Mouse (Mus musculus): Measurements from ENCODE around the gene Rimbp2. TPM values are rescaled to one million over a fixed set of nuclear protein-coding genes. Genes with fewer than 3 reads are reported as not detected.
"Not testable (repeated sequence)": the region's sequence is repeated elsewhere in the genome, so short reads cannot be mapped to it uniquely, and the experiment has no call there.

The Rimbp2 gene
- polyA plus RNA-seq, 1 experiment from 2014 or later: 0.13 TPM

DNA sequence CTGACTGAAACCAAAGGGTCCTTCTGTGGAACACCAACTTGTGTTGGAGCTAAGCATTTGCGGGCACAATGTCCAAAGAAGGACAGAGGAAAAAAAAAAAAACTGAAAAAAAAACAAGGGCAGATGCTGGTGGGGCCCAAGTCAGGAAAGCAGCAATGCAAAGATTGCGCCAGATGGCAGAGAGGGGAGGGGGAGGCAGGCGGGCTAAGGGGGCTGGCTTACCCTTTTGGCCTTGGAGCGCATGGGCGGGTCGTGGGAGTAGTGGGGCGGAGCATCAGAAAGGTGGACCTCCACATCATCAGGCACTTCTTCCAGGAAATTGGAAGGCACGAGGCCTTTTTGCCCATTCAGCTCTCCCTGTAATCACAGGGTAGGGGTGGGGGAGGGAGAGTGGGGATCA lies 192.2 kb downstream of the Rimbp2 start:
- 31% methylated on average over 8 of the region's 8 CpGs for WGBS
- Histone ChIP-seq H3K27me3 (replicated peaks) (no peaks in the 10 kb centered on the region), H3K4me3 (no peak overlapping the region), H3K9ac (no peak overlapping the region), H3K4me1 (replicated peaks) (no peaks in the 10 kb centered on the region), H3K27ac (ENCODE audit: poor library complexity, severe bottlenecking) (no peak overlapping the region), H3K4me2 (no peak overlapping the region), H3K36me3 (no peaks in the 10 kb centered on the region), H3K9me3 (replicated peaks) (no peaks in the 10 kb centered on the region; the same call in 1 of the 2 replicates)
- ATAC-seq (ENCODE audit: insufficient number of reproducible peaks, low FRiP score): no peak

DNA sequence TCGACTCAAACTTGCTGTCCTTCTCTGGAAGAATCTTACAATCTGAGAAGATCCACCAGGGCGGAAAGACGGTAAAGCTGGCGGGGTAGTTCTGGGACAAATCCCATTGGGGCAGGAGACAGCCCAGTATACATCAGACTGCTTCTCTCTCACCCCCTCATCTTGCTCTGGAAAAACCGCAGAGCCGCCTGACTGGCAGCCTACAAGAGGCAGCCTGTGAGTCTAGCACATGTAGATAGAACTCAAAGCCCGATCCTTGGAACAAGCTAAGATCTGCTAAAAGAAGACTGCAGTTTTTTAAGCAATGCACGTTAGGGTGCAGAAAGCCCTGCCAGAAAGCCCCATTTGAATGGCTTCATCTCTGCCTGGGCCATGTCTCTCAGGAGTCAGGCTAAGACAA lies 207.0 kb downstream of the Rimbp2 start:
- Histone ChIP-seq H3K4me1 (replicated peaks) (peaks cover 5% of the 10 kb centered on the region; the same call in 1 of the 2 replicates), H3K27me3 (replicated peaks) (peaks cover 19% of the 10 kb centered on the region), H3K4me2 (no peak overlapping the region), H3K36me3 (no peaks in the 10 kb centered on the region), H3K27ac (ENCODE audit: poor library complexity, severe bottlenecking) (no peak overlapping the region), H3K9me3 (replicated peaks) (no peaks in the 10 kb centered on the region), H3K4me3 (no peak overlapping the region), H3K9ac (no peak overlapping the region)
- WGBS: 77% methylated on average over 8 of the region's 8 CpGs
- ATAC-seq (ENCODE audit: insufficient number of reproducible peaks, low FRiP score): no peak

DNA sequence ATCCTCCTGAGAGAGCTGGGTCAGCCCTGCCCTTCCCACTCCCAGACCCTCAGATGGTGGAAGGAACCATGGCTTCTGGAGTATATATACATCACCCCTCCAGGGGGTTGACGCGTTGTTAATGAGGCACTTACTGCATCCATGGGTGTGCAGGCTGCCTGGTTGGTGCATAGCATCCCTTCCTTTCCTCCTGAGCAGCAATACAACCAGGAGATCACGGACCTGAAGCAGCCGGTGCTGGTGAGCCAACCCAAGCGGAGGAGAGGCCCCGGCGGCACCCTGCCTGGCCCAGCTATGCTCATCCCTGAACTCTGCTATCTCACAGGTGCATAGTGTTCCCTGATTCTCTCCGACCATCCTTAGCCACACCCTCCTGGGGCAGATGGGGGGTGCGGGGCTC lies 208.1 kb downstream of the Rimbp2 start:
- H3K27me3 ChIP-seq (replicated peaks): peaks cover 27% of the 10 kb centered on the region

DNA sequence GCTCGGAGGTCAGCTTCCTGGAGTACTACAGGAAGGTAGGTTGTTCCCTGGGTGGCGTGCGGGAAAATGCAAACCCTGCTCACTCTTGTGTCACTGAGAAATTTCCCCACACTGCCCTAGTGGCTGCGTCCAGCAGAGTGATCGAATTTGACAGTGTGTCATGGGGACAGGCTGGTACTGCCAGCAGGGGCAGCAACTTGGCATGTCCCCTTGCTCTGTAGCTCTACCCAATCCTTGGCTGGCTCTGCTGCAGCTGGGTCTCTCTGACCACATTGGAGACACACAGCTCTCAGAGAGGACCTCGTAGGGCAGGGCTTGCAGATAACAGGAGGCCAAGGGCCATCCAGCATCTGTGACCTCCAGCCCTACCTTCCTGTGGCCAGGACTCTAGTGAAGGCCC lies 208.9 kb downstream of the Rimbp2 start:
- H3K9ac ChIP-seq: no peak overlapping the region
- peaks cover 5% of the 10 kb centered on the region; the same call in 1 of the 2 replicates for H3K4me1 ChIP-seq (replicated peaks)
- no peaks in the 10 kb centered on the region for H3K9me3 ChIP-seq (replicated peaks)
- H3K4me3 ChIP-seq: no peak overlapping the region
- ATAC-seq (ENCODE audit: insufficient number of reproducible peaks, low FRiP score): no peak
- no peaks in the 10 kb centered on the region for H3K36me3 ChIP-seq
- no peak overlapping the region for H3K27ac ChIP-seq (ENCODE audit: poor library complexity, severe bottlenecking)
- H3K27me3 ChIP-seq (replicated peaks): peaks cover 34% of the 10 kb centered on the region
- H3K4me2 ChIP-seq: no peak overlapping the region
- 79% methylated on average over 6 of the region's 6 CpGs for WGBS

More for the DNA sequence above, 208.1 kb downstream of the Rimbp2 start:
- Histone ChIP-seq H3K4me2 (no peak overlapping the region), H3K9ac (no peak overlapping the region), H3K36me3 (no peaks in the 10 kb centered on the region), H3K9me3 (replicated peaks) (no peaks in the 10 kb centered on the region), H3K27ac (ENCODE audit: poor library complexity, severe bottlenecking) (no peak overlapping the region), H3K4me3 (no peak overlapping the region), H3K4me1 (replicated peaks) (peaks cover 5% of the 10 kb centered on the region; the same call in 1 of the 2 replicates)
- no peak for ATAC-seq (ENCODE audit: insufficient number of reproducible peaks, low FRiP score)
- 59% methylated on average over 9 of the region's 9 CpGs for WGBS

DNA sequence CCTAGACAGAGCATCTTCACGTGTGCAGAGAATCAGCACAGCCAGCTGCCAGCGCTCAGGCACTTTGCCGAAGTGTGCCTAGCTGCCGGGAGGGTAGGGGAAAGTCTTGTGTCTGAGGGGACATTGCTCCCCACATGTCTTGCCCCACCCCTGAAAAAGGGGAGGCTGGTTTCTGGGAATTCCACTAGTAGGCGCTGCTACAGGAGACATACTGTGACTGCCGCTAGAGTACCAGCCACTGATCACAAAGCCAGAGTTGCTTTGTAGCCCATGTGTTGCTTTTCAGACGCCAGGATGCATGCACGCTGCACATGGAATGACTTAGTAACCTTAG lies 213.5 kb downstream of the Rimbp2 start:
- H3K9ac ChIP-seq: no peak overlapping the region
- WGBS: 33% methylated on average over 8 of the region's 8 CpGs
- no peaks in the 10 kb centered on the region for H3K4me1 ChIP-seq (replicated peaks)
- peaks cover 57% of the 10 kb centered on the region for H3K27me3 ChIP-seq (replicated peaks)
- H3K36me3 ChIP-seq: no peaks in the 10 kb centered on the region
- ATAC-seq (ENCODE audit: insufficient number of reproducible peaks, low FRiP score): no peak
- no peak overlapping the region for H3K4me3 ChIP-seq
- no peak overlapping the region for H3K4me2 ChIP-seq
- H3K27ac ChIP-seq (ENCODE audit: poor library complexity, severe bottlenecking): no peak overlapping the region
- no peaks in the 10 kb centered on the region for H3K9me3 ChIP-seq (replicated peaks)

DNA sequence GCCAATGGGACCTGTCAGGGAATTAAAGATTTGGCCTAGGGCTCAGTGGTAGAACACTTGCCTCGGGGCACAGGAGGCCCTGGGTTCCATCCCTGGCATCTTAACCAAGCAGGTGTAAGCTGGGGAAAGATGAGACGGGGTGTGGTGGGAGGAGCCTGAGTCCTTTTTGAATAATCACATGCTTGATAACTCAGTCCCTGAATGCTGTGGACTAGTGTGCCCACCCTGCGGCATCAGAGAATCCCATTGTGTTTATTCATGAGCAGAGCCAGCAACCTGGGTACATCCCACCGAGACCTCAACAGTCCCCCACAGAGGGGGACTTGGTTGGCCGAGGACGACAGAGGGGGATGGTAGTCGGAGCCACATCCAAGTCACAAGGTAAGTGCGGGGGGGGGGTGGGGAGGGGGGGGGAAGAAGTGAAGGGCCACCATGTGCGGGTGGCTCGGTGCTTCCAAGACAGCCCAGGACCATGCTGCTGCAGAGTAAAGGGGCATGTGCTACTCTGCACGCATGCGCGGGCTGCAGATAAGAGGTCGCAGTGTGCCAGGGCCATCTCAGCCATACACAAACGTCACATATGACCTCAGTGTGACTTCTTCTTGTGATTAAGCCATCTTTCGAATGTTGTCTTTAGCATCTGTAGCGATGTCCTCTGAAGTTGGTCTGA lies 214.0 kb downstream of the Rimbp2 start:
- peaks cover 57% of the 10 kb centered on the region for H3K27me3 ChIP-seq (replicated peaks)
- no peak overlapping the region for H3K4me2 ChIP-seq
- no peak overlapping the region for H3K9ac ChIP-seq
- H3K4me1 ChIP-seq (replicated peaks): no peaks in the 10 kb centered on the region
- no peaks in the 10 kb centered on the region for H3K9me3 ChIP-seq (replicated peaks)
- ATAC-seq (ENCODE audit: insufficient number of reproducible peaks, low FRiP score): no peak
- WGBS: 37% methylated on average over 15 of the region's 17 CpGs
- no peaks in the 10 kb centered on the region for H3K36me3 ChIP-seq
- no peak overlapping the region for H3K27ac ChIP-seq (ENCODE audit: poor library complexity, severe bottlenecking)
- H3K4me3 ChIP-seq: no peak overlapping the region

DNA sequence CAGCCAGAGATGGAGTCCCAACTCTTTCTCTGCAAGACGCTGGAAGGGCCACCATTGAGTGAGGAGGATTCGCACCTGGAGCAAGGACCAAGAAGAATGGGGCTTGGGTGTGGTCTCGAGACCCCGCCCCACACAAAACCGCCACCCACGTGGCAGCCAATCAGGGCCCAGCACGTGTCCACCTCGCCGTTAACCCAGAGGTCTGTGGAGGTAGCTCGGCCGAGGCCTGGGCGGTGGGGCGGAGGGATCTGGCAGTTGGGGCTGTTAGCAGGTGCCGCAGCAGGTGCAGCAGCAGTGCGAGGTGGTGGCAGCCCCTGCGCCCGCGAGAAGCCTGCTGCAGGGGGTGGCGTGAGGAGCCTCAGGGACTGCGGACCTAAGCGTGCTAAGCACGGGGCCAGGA lies 217.4 kb downstream of the Rimbp2 start:
- no peak for ATAC-seq (ENCODE audit: insufficient number of reproducible peaks, low FRiP score)
- no peak overlapping the region for H3K4me2 ChIP-seq
- WGBS: 52% methylated on average over 22 of the region's 22 CpGs

DNA sequence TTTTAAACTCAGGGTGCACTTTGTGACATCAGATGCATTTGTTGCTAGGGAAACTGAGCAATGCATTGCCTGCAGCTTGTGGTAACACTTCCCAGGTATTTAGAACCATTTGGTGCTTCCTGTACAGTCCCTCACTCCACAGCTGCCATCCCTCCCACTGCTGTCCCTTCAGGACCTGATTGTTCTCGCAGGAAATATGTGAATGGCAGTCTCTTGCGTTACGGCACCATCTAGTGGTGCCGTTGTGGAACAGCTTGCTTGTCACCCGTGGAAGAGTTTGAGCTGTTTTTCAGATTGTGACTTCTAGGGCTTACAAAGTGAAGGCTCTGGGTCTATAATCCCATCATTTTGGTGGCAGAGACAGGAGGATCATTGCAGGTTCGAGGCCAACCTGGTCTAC lies 219.3 kb downstream of the Rimbp2 start:
- Histone ChIP-seq H3K9me3 (replicated peaks) (no peaks in the 10 kb centered on the region), H3K27me3 (replicated peaks) (peaks cover 31% of the 10 kb centered on the region), H3K4me2 (no peak overlapping the region), H3K9ac (no peak overlapping the region), H3K4me3 (no peak overlapping the region), H3K4me1 (replicated peaks) (no peaks in the 10 kb centered on the region), H3K27ac (ENCODE audit: poor library complexity, severe bottlenecking) (no peak overlapping the region), H3K36me3 (no peaks in the 10 kb centered on the region)
- no peak for ATAC-seq (ENCODE audit: insufficient number of reproducible peaks, low FRiP score)
- 4% methylated on average over 6 of the region's 6 CpGs for WGBS

More for the DNA sequence above, 217.4 kb downstream of the Rimbp2 start:
- Histone ChIP-seq H3K9me3 (replicated peaks) (no peaks in the 10 kb centered on the region), H3K4me3 (no peak overlapping the region), H3K27ac (ENCODE audit: poor library complexity, severe bottlenecking) (no peak overlapping the region), H3K4me1 (replicated peaks) (no peaks in the 10 kb centered on the region), H3K36me3 (no peaks in the 10 kb centered on the region), H3K9ac (no peak overlapping the region), H3K27me3 (replicated peaks) (peaks cover 47% of the 10 kb centered on the region)

DNA sequence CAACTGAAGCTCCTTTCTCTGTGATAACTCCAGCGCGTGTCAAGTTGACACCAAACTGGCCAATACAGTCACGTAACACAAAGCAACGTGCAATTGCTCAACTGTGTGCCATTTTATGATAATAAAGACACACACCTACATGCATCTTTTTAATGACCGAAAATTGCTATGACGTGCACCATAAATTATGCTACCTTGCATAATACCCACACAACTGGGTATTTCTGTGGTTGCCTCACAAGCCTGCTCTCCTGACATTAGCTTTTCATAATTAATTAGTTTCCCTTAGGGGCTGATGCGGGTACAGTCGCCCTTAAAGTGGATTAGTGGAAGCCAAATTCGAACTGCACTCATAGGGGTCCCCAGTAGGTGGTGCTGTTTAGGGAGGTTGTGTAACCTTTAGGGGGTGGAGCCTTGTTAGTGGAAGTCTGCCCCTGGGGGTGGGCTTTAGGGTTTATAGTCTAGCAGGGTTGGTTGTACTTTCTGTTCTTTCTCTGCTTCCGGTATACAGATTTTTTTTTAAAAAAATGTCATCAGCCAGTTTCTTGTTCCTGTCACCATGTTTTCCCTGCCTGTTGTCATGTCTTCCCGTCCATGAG lies 220.8 kb downstream of the Rimbp2 start:
- H3K9me3 ChIP-seq (replicated peaks): no peaks in the 10 kb centered on the region
- ATAC-seq (ENCODE audit: insufficient number of reproducible peaks, low FRiP score): no peak
- no peak overlapping the region for H3K4me3 ChIP-seq
- H3K27me3 ChIP-seq (replicated peaks): peaks cover 16% of the 10 kb centered on the region
- no peak overlapping the region for H3K9ac ChIP-seq
- H3K4me2 ChIP-seq: no peak overlapping the region
- H3K27ac ChIP-seq (ENCODE audit: poor library complexity, severe bottlenecking): no peak overlapping the region
- WGBS: 69% methylated on average over 11 of the region's 11 CpGs
- no peaks in the 10 kb centered on the region for H3K36me3 ChIP-seq
- no peaks in the 10 kb centered on the region for H3K4me1 ChIP-seq (replicated peaks)

DNA sequence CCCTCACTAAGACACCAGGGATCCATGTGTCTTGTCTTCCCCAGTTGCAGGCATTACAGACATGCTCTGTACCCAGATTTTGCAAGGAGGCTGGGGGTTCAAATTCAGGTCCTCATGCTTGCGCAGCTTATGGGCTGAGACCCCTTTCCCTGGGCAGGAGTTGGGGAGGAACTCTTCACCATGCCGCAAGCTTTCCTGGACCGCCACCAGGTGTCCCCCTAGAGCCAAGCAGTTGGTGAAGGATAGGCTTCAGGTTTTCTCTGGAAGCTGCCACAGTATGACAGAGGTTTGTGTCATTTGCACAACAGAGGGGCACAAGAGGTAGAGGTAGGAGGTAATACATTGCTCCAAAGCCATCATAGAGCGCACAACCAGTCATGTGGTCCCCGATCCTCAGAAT lies 222.7 kb downstream of the Rimbp2 start:
- H3K27ac ChIP-seq (ENCODE audit: poor library complexity, severe bottlenecking): no peak overlapping the region
- H3K4me2 ChIP-seq: no peak overlapping the region
- no peaks in the 10 kb centered on the region; the same call in 1 of the 2 replicates for H3K27me3 ChIP-seq (replicated peaks)
- H3K9ac ChIP-seq: no peak overlapping the region
- H3K4me1 ChIP-seq (replicated peaks): no peaks in the 10 kb centered on the region
- ATAC-seq (ENCODE audit: insufficient number of reproducible peaks, low FRiP score): no peak
- no peaks in the 10 kb centered on the region for H3K9me3 ChIP-seq (replicated peaks)
- WGBS: 39% methylated on average over 5 of the region's 5 CpGs
- no peak overlapping the region for H3K4me3 ChIP-seq
- H3K36me3 ChIP-seq: no peaks in the 10 kb centered on the region

DNA sequence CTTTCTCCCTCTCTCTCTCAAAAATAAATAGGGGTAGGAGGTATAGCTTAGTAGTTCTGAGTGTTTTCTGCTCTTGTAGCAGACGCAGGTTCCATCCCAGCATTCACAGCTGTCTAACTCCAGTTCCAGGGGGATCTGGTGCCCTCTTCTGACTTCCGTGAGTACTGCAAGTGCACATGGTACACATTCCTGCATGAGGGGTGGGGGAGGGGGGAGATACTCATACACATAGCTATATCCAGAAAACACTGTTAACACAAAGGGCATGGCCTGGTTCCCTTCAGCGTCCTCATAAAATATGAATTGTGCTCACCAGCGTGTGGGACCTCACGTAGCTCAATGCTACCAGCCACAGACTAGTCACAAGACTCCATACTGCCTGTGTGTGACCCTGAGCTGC lies 223.9 kb downstream of the Rimbp2 start:
- Histone ChIP-seq H3K9me3 (replicated peaks) (no peaks in the 10 kb centered on the region), H3K9ac (no peak overlapping the region), H3K4me2 (no peak overlapping the region), H3K27ac (ENCODE audit: poor library complexity, severe bottlenecking) (no peak overlapping the region), H3K36me3 (no peaks in the 10 kb centered on the region), H3K4me3 (no peak overlapping the region), H3K4me1 (replicated peaks) (no peaks in the 10 kb centered on the region), H3K27me3 (replicated peaks) (no peaks in the 10 kb centered on the region; the same call in 1 of the 2 replicates)
- 68% methylated on average over 5 of the region's 5 CpGs for WGBS
- ATAC-seq (ENCODE audit: insufficient number of reproducible peaks, low FRiP score): no peak

DNA sequence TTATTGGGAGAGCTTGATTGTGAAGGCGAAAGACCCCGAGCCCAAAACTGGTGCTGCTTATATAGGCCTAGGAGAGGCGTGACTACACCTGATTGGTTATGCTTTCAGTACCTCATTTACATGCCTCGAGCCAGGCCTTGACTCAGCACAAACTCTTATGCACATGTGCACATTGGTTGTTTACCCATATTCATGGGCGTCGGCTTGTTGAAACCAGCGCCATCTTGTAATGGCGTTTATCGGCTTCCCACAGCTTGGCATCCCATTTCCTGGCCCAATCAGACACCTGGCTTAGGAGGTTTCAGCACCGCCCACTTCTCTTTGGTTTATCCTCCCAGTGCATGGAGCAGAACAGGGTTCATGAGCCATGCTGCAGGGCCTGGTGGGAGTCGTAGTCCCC lies 232.8 kb downstream of the Rimbp2 start:
- H3K9ac ChIP-seq; H3K36me3 ChIP-seq; H3K27ac ChIP-seq (ENCODE audit: poor library complexity, severe bottlenecking); H3K4me2 ChIP-seq; H3K4me1 ChIP-seq (replicated peaks); H3K27me3 ChIP-seq (replicated peaks); ATAC-seq (ENCODE audit: insufficient number of reproducible peaks, low FRiP score); H3K4me3 ChIP-seq; H3K9me3 ChIP-seq (replicated peaks): not testable (repeated sequence)
- 86% methylated on average over 11 of the region's 11 CpGs for WGBS
